Mouse (Mus musculus) cerebellum, adult 9-11 months (tissue): ENCODE results near the gene Neb.

Source experiments
- DNase-seq: peaks from one replicate; pipeline ENCODE4 v3.0.0; 2022

Neb gene

GRCm38 (mm10) chr2:52378448-52378804, at the start of gene Neb:
Gene Neb, minus strand, starts transcription at chr2:52378474.
- no peak for DNase-seq

- DNase-seq, result peak; percentile 4
Measured at GRCm38 (mm10) chr2:52427383-52427782, 49.1 kb upstream of the Neb start.

DNA sequence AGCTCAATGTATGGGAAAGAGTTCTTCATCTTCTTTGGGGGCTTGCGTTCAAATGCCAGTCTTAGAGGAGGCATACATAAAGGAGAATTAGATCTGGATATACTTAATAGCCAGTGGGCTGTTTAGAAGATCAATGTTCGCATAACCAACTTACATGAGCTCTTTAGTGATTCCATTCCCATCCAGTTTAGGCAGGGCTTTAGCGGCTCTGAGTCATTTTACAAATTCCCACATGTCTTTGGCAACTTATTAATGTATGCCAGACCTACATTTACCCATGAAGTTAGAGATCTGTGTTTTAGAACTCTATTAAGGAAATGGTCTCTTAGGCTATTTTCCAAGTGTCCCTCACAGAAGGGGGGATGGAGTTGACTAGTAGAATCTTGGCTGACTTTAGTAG, 47.8 kb upstream of the Neb start:
- no peak for DNase-seq

- peak; percentile 47 for DNase-seq
Measured at GRCm38 (mm10) chr2:52425523-52425795, 47.2 kb upstream of the Neb start.

DNA sequence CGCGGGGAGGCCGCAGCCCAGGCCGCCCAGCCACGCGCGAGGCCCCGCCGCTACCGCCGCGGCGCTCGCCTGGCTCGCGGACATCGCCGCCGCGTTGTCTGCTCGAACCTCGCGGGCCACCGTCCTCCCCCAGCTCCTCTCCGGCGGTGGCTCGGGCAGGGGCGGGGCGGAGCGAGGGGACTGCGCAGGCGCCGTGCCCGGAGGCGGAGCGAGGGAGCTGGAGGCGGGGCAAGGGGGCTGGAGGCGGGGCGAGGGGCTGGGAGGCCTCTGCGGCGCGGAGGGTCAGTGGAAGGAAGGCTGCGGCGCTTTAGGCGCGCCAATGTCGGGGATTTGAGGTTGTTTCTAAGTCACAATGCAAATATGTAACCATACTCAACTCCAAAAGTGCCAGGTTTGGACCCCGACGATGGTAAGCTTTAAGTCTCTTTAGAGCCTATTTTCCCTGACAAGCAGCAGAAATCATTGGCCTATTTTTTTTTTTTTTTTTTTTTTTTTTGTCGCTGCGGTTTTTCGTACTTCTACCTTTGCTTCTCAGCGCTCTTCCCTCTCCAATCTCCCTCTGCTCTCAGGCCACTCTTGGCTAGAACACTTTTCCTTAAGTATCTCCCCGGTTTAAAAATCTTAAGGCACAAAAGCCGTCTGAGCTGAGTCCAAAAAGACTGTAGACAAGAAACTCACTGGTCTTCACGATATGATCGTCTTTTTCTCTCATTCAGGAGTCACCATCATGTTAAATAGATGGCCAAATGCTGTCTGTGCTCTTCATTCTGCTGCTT, 46.7 kb upstream of the Neb start, which contains the start of gene Arl5a:
Gene Arl5a (minus strand): TSS at position 155 of the 776 bp plus-strand sequence.
- peak; percentile 93 for DNase-seq

DNA sequence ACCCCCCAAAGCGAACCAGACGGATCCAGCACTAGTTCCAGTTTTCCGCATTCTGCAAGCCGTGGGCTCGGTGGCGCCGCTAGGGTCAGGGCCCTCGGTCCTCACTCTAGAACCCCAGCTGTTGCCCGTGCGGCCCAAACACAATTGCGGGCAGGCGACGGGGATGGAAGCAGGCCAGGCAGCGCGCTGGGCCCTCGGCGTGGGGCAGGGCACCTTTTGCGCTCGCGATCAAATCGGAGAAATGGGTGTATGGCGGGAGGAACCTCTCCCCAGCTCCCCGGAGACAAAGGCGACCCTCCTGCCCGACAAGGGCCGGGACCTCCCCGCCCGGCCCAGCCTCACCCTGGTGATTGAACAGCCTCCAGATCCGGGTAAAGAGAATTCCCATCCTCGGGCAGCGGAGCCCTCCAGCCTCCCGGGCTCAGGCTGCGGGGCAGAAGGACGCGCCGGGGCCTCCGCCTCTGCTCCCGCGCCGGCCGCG, 46.0 kb upstream of the Neb start:
- DNase-seq, result no peak

- no peak for DNase-seq
Measured at GRCm38 (mm10) chr2:52423611-52424247, 45.5 kb upstream of the Neb start.

GRCm38 (mm10) chr2:52422871-52423610, 44.8 kb upstream of the Neb start:
- no peak for DNase-seq

DNA sequence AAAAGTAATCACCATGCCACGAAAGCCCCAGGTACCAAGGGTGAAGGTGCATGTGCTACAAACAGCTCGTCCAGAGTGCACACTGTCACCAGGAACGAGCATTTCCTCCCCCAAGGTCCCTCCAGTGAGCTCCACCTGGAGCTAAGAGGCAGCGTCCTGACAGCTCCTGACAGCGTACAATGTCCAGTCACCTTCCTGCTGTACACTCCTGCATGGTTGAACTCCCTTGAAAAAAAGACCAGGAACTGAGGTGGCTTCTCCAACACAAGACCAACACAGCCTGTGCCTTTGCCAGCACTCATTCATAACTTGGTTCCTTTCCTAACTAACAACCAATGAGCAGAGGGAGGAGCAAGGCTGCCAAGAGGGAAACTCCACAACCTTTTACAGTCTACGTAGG, 42.9 kb upstream of the Neb start:
- DNase-seq, result peak; percentile 46

DNA sequence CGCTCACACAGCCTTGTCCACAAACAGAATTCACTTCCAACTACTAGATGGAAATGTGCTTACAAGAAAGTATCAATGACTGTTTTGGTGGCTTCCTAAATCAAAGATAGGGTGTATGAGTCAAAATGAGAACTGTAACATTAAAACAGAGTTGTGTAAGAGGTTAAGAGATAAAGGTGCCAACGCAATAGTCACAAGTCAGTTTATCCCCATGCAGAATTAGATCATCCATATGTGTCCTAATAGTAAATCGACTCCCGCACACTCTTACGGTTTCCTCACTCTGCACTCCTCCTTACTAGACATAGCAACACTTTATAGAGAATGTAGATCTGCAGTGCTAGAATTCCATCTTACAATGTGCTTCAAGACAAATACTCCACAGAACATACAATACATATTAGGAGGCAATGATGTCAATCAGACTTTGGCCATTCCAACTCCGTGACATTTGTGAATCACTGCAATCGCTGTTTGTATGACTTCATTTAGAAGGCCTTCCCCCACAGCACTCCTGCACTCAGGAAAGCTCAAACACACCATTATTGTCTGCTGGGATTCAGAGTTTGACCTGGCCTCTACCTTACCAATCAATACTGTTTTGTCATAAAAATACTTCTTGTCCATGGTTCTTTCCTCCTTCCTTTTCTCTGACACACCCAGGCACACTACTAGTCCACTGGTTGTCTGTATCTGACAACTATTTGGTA, 41.9 kb upstream of the Neb start:
- no peak for DNase-seq

GRCm38 (mm10) chr2:52419295-52419694, 41.0 kb upstream of the Neb start:
- no peak for DNase-seq

- DNase-seq, result no peak
Measured at GRCm38 (mm10) chr2:52412524-52413037, 34.3 kb upstream of the Neb start.

DNA sequence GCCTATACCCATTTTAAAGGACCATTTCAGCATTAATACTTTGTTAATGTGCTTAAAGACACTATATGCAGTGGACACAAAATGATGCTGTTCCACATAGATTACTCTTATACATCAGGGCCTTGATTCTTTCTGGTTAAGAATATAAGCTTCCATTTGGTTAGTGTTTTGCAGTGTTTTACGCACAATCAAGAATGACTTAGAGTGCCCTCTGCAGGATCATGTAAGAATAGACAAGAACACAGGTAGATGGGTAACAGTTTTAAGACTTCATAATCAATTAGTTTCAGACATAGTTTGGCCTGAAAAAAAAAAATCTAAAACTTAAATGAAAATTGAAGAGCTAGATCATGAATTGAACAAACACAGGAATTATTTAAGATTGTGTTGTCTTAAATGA, 28.2 kb upstream of the Neb start:
- DNase-seq, result no peak

- no peak for DNase-seq
Measured at GRCm38 (mm10) chr2:52405238-52405637, 27.0 kb upstream of the Neb start.

DNA sequence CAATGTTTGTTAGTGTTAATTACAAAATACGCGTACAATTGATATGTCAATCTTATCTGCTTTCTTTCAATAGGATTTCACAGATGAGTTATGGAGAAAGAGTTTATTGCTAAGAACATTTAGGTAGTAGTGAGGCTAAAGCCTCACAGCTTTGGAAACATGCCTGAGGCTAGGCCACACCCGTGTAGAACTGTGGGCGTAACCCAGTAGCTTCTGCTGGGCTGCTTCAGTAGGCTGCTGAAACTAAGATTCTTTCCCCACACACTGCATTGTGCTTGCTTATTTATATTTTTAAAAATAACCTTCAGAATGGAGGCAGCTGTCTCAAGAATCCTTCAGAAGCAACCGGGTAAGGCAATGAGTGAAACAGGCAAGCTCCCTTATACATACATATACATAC, 16.3 kb upstream of the Neb start:
- no peak for DNase-seq

- no peak for DNase-seq
Measured at GRCm38 (mm10) chr2:52390415-52390975, 12.2 kb upstream of the Neb start.

DNA sequence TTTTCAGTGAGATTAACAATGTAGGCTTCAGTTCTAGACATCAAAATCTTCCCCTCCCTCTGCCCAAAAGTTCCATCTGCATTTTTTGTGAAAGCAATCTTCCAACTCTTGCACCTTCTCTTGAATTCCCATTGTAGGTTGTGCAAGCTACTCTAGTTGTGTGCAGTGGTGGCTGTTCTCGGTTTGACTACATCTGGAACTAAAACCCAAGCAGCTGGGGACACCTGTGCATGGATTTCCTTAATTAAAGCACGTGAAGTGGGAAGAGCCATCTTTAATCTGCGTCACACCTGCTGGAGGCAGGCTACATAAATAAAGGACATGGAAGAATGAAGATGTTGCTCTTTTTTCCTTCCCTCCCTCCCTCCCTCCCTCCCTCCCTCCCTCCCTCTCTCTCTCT, 11.7 kb upstream of the Neb start:
- DNase-seq, result no peak

DNA sequence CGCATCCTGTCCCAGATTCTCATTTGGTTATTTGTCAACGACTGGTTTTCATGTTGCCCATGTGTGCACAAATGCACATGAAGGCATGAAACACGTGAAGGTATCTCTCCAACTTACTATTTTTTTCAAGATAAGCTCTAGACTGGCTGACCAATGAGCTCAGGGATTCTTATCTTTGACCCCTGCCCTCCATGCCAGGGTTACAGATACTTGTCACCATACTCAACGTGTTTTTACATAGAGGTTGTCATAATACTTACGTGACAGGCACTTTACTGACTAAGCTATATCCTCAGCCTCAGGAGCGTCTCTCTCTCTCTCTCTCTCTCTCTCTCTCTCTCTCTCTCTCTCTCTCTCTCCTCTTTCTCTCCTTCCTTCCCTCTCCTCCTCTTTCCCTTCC, 8.2 kb upstream of the Neb start:
- no peak for DNase-seq

DNA sequence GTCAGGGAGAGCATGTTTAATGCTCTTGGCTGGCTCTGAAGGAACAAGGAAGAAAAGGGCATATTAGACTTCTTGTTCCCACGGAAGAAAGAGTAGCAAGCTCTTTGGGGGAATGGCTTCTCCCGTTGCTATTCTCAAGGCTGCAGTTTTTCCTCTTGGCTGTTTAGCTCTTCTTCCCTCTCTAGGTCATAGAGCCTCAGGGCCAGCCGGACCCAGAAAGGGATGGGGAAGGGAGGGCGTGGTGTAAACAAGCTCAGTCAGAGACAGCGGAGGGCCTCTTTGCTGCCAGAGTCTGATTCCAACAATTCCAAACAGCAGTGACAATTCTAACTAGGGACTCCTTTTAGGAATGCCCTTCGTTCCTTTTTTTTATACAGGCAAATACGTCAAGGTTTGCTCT, 7.8 kb upstream of the Neb start:
- DNase-seq, result no peak

DNA sequence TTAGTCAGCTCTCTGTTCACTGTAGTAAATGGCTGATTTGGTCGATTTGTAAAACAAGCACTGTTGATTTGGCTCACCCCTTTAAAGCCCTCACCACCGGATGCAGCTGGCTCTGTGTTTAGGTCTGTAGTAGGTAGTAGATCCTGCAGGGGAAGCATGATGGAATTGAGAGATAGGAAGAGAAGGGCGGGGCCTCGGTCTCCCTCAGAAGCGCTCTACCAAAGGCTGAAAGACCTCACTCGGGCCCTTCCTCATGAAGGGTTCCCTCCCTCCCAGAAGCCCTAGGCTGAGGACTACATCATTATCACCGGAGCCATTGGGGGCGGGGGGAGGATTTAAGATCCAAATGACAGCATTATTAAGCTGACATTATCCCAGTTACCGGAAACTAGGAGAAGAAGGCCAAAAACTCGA, 581 bp upstream of the Neb start:
- no peak for DNase-seq

- DNase-seq, result no peak
Measured at GRCm38 (mm10) chr2:52377706-52378447, 397 bp downstream of the Neb start.

DNA sequence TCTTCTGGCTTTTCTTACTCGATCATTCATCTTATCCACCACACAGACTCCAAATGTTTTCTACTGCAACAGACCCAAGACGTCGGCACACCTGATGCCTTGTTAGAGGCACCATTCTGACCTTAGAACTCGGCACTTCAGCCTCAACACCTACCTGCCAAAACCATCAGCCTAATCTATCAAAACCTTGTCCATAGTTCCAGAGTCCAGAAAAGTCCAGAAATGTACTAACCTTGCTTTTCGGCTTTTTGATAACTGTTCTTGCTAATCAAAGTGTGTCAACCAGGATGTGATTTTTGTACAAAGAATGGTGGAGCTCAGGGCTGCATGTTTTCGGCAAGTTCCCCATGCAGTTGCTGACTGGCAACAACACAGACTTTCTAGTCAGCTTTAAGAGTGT, 3.6 kb downstream of the Neb start:
- DNase-seq, result no peak
